Mouse (Mus musculus): ENCODE data around the gene Etl4.
"Not testable (repeated sequence)": the region's sequence is repeated elsewhere in the genome, so short reads cannot be mapped to it uniquely, and the experiment has no call there.

The Etl4 gene

GRCm38 (mm10) chr2:20167566-20167965, 258.0 kb downstream of the Etl4 start:
- no peak for DNase-seq (ENCODE audit: low spot score)

DNA sequence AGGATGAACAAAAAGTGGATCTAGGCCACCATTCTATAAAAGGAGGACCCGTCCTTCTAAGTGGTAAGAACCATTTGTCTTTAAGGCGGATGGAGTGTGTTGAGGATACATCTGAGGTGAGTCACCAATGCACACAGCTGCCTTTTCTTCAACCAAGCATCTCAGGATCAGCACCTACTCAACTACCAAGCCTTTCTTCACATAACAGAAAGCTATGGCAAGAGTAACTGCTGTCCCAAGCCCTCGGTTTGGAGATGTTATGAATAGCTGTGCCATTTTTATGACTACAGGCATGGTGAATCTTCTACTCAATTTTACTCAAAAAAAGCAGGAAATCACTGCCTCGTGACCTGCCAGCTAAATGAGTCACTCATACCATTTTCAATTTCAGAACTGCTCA, 258.6 kb downstream of the Etl4 start:
- no peak for DNase-seq (ENCODE audit: low spot score)

- DNase-seq (ENCODE audit: low spot score) = not testable (repeated sequence)
Measured at GRCm38 (mm10) chr2:20176456-20177184, 267.0 kb downstream of the Etl4 start.

- not testable (repeated sequence) for DNase-seq (ENCODE audit: low spot score)
Measured at GRCm38 (mm10) chr2:20177236-20177635, 267.7 kb downstream of the Etl4 start.

DNA sequence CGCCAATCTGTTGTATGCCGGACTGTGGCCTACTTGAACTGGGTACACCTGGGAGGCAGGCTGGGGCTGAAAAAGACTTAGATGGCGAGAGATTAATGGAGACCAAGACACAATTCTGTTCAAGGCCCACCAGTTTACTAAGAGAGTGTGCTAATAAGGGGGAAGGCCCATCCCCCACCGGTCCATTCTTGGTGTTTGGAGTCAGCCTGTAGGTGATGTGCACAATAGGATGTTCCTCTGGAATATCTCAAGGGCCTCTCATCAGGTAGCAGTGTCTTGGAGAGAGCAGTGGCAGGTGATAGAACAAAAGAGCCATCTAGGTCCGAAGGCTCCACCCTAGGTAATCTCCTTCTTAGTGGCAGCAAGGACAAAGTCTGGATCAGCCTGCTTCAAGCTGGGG, 271.0 kb downstream of the Etl4 start:
- DNase-seq (ENCODE audit: low spot score) = not testable (repeated sequence)

DNA sequence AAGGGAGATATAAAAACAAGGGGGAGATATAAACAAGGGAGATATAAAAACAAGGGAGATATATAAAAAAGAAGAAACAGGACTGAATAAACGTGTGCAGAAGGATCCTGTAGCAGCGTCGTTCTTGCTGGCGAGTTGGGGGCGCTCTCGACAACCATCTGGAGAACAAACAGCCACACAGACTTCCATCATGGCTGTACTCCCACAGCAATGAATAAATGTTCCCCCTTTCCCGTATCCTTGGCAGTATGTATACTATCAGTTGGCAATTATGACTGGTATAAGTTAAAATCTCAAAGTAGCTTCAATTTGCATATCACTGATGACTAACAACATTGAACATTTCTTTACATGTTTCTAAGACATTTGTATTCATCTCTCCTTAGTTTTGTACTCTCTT, 277.6 kb downstream of the Etl4 start:
- not testable (repeated sequence) for DNase-seq (ENCODE audit: low spot score)

DNA sequence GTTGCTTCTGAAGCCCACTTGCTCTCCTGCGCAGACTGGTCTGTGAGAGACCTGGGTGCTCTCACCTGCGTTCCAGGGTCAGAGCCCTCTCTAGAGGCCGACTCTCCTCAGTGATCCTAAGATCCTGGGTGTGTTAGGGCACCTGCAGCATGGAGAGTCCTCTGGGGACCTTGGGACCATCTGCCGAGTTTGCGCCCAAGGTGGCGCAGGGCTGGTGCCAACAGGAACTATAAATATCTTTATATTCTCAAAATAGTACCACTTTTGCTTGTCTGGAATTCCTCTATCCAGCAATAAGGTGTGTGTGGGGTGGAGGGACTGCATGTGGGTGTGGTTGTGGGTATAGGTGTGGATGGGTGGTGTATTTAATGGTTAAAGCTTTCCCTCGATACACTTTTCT, 293.4 kb downstream of the Etl4 start:
- no peak for DNase-seq (ENCODE audit: low spot score)

DNA sequence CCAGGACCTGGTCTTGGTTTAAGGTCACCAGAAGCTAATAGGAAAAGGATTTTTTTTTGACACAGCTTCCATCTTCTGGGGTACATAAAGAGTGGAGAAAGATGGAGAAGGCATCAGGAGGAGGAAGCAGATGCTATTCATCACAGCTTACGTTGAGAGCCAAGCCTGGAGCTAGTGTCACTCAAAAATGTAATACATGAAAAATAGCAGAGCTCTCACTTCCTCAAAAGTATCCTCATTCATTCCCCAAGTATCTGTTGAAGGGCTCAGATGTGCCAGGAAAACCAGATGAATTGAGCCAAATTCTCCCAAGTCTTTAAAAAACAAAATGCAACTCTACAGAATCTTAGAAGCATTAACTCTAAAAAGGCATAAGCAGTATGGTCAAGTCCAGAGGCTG, 297.1 kb downstream of the Etl4 start:
- DNase-seq (ENCODE audit: low spot score) = no peak

DNA sequence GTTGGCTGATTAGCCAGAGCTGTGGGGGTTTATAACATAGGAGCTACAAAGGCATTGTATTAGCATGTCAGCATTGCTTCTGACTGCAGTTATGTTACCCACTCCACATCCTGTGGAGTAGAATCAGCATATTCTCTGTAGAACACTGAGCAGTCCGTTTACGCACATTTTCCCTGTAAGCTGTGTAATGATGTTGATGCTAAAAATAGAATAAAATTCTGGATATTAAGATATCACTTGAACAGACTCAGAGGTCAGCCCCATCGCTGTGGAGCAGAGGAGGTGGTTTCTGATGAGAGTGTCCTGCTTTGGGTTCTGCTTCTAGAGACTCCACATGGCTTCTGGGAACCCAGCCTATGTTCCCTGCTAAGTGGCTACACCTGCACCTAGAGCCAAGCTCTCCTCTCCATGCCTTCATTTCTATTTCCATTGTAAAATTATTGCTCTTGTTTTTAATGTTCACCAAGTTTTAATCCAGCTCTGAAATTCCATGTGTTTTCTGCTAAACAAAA, 299.2 kb downstream of the Etl4 start:
- no peak for DNase-seq (ENCODE audit: low spot score)

DNA sequence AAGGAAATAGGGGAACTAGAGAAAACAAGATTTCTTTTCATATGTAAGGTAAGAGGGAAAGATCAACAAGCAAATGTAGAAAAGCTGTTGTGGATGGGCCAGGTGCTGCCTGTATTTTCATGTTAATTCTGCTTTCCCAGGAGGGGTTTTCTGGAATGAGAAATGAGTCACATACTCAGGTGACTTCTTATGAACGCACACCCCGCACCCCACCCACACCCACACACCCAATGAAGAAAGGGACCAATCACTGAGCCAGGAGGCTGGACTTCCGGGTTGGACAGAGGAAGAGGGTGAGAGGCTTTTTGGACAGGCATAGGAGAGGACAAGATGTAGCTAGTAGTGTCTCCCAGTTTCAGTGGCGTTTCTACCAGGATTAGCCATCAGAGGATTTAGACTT, 299.8 kb downstream of the Etl4 start:
- no peak for DNase-seq (ENCODE audit: low spot score)

GRCm38 (mm10) chr2:20216275-20216674, 306.7 kb downstream of the Etl4 start:
- no peak for DNase-seq (ENCODE audit: low spot score)

DNA sequence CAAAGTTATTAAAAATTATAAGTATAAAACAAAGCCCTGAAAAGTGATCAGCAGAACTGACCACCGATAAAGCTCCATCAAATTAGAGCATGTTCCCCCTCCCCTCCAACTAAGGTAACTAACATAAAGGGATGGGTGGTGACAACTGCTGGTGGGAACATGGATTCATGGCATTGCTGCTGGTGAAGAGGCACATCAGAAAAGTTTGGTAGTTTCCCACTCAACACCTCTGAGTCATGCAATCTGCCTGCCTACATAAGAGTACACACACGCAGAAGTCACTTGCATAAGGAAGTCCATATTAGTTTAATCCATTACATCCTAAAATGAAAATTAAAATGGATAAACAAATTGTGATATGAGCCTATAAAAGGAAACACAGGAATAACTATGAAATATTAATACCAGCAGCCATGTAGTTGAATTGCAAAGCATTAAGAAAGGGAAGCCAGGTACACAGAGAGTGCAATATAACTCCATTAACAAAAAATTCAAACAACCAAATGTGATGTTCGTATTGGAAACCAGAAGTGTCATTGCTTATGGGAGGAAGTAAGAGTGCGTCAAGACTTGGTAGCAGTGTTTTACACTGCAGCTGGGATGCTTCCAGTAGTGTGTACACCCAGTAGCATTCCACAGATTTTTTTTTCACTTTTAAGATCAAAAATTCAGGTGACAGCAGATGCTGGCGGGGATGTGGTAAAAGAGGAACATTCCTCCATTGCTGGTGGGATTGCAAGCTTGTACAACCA, 307.3 kb downstream of the Etl4 start:
- no peak for DNase-seq (ENCODE audit: low spot score)

DNA sequence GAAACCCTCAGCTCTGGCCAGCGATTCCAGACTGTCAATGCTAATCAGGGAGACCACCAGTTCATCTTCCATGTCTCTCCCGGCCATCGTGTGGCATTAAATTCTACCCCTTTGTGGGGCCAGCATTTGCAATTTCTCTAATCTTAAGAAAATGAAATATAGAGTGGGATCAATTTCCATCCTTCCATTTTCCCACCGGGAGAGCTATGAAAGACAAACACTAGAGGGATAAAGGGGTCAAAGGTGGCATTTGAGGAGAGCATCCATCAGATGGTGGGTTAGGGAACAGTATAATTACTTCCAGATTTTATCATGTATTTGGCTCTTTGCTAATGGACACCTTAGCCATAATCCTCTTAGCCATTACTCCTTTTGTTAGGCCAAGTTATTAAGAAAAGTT, 321.8 kb downstream of the Etl4 start:
- DNase-seq (ENCODE audit: low spot score) = no peak

DNA sequence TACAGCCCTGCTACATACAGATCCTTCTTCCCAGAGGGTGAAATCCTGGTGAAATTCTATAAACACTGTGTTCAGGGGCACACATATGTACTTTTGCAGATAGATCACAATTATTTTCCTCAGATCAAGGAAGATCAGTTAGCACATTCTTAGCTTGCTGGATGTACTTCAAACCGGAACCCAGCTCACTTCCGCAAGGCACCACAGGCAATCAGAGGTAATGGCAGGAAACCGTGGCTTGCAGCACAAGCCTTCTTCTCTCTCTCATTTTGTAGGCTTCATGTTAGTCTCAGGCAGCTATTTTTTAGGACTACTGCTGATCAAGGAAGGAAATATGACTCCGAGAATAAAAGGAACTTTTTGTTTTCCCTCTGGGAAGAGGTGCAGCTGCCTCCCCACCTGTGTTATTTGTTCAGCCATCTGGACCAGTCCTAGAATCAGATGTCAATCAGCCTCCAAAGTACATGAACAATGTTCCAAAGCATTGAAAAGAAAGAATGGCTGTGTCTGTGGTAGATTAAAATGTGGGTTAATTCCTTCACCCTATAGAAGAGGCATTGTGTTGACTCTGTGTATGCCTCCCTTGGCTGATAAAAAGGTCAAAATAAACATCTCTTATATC, 338.6 kb downstream of the Etl4 start:
- no peak for DNase-seq (ENCODE audit: low spot score)

DNA sequence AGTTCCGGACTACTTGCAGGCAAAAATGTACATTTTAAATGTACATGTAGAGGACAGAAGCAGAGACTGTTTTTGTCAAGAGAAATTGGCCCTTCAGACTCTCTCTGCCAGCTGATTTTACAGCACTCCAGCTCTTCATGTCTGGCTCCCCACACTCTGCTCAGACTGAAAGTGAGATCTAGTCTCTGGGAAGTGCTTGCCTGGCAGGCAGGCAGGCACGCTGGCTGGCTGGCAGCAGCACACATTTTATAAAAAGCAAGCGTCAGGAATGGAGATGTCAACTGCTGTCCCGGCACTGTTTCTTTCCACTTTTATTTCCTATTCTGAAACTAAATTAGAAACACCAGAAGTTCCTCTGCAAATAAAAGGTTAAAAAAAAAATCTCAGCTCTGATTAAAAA, 339.8 kb downstream of the Etl4 start:
- DNase-seq (ENCODE audit: low spot score) = no peak

DNA sequence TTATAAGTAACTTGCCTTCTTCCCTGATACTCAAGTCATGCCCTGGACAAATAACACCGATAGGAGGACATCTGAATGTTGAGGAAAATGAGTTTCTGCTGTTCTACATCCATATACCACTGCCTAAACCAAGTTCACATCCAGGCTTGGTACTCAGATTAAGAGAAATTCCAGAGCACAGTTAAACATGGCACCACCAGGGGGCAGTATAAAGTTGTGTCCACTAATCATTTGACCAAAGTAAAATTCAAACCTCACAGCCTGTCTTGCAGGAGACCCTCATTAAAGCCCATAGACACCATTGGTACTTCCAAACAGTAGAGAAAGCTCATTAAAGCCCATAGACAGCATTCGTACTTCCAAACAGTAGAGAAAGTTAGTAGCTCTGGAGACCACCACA, 366.5 kb downstream of the Etl4 start:
- peak; percentile 9 for DNase-seq (ENCODE audit: low spot score)

GRCm38 (mm10) chr2:20281903-20282302, 372.3 kb downstream of the Etl4 start:
- DNase-seq (ENCODE audit: low spot score) = no peak

GRCm38 (mm10) chr2:20284425-20284824, 374.8 kb downstream of the Etl4 start:
- no peak for DNase-seq (ENCODE audit: low spot score)

DNA sequence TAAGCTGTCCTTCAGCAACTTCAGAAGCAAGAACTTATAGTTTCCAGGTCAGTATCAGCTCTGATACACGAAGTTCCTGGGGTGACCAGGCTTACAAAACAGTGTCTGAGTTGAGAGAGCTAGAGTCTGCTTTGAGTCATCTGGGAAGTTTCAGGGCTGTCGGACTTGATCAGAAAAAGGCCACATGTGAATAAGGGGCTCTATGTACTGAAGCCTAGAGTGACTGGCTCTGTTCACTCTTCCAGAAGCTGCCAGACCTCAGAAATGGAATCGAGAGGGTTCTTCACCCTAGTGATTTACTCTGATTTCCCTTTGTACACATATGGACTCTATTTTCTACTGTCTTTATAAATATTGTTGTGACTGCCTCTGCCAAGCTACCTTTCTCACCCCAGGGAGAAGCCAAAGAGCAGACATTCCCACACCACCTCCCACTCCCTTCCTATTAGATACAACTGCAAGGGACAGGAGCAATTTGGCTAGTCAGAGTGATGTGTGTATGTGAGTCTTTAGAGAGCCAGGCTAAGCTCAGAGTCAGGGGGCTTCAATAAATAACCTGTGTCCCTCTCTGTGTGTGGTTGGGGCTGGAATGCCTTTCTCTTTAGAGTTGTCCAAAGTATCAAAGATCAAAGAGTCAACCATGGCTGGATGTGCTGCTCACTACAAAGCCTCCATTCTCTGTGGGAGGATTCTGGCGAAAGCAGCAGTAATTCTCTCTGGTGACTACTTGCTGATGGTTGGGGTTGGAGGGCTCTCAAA, 381.6 kb downstream of the Etl4 start:
- no peak for DNase-seq (ENCODE audit: low spot score)

DNA sequence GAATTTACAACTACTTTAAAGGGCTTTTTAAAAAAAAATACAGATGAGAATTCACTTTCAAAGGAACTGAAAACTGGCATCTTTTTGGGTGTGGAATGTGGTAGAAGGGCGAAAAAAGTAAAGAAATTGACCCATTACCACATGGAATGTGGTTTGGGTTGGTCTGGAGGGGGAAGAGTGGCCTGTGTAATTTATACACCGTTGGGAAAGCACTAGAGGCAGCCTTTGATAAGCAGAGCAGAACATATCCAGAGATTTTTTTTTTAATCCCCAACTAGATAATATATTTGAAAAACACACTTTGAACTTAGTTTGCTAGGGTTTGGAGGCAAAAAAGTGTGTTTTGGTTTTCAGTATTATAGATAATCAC, 382.1 kb downstream of the Etl4 start:
- no peak for DNase-seq (ENCODE audit: low spot score)

DNA sequence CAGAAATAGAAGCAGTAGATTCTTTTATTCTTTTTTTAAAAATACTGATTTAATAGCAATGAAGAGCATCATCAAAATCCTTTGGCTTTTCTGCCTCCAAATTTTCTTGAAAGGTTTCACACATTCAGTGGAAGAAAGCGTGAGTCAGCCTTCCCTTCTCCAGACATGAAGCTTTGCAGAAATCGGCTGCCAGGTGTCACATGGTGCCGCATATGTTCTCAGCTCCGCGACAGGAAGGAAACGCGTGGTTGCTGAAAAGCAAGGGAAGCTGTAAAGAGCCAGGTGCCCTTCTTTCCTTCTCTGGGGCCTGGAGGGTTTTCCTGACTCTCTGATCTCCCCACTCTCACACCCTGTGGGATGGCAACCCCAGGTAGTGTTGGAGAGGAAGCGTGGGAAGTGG, 383.8 kb downstream of the Etl4 start:
- DNase-seq (ENCODE audit: low spot score) = no peak

- DNase-seq (ENCODE audit: low spot score) = no peak
Measured at GRCm38 (mm10) chr2:20294596-20294995, 385.0 kb downstream of the Etl4 start.

Measured in ovary, postnatal 36 days (tissue).